Mouse (Mus musculus) cerebellum, adult (tissue): Measurements from ENCODE around the gene Myo7a.

ENCODE experiments used
- ATAC-seq: cut with Nextera tagmentation; 2 replicates; pipeline ENCODE4 v1.9.2; 2017; ENCODE audit warnings: mild to moderate bottlenecking, moderate library complexity, mixed read lengths; ENCODE audit not compliant: insufficient number of reproducible peaks, low FRiP score, low TSS enrichment

Myo7a gene

DNA sequence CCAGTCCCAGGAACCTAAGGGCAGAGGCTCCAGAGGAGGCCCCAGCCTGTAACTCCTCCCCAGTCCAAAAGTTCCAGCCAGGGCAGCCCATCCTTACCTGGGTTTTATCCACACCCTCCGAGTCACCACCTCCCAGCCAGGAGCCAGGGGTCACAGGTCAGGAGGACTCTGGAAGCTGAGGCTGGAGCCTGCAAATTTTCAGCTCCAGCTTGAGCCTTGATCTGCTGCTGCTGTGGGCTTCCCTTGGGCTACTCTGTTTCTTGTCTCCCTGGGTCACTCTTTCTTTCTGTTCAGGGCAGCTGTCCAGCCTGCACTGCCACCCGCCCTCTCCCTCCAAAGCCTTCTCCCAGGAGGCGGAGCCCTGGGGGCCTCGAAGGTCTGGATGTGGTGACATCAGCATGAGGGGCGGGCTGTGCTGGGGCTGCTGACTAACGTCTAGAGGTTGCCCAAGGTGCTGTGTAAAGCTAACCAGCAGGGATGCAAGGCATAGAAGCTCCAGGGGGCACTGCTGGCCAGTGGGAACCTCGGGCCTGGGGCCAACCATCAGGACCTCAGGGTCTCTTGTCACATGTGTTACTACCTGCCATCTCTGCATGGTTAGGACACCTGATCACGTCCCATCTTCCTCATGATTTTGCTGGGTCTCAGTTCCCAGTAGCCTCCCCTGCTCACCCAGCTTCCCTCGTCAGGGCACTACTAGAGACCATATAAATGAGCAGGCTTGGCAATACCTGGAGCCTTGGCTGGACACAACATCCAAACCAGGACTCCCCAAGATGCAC lies at the start of gene Myo7a:
Myo7a (minus strand) TSS at position 346 of the 782 bp plus-strand sequence.
- ATAC-seq, result no peak

- no peak for ATAC-seq
These were observed 45.7 kb upstream of the Myo7a start for GRCm38 (mm10) chr7:98164999-98165528.

DNA sequence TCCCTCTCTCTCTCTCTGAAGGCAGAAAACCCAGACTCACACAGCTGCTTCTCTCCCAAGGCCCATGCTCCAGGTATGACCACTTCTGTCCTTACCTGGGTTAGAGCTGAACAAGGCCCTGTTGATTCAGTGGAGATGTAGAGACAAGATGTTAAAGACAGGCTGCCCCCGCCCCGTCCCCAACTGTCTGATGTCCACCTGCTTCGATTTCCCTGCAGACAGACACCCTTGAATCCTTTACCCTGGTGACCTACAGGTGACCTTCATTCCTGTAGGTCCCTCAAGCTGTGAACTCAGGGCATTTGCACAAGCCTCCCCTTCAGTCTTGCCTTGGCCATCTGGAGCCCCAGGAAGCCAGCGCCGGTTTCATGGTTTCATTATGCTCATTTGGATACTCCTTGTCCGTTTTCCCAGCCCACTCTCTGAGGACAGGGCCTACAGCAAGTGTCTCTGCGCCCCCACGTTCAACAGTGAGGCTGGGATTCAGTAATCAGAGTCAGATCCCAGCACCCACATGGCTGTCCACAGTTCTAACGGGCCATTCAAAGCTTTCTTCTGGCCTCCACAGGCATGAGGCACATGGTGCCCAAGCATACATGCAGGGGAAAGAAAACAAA lies 45.2 kb upstream of the Myo7a start:
- ATAC-seq, result no peak

GRCm38 (mm10) chr7:98163700-98164099 lies 44.4 kb upstream of the Myo7a start:
- no peak for ATAC-seq

- no peak for ATAC-seq
These were observed 42.9 kb upstream of the Myo7a start for GRCm38 (mm10) chr7:98162239-98162638.

DNA sequence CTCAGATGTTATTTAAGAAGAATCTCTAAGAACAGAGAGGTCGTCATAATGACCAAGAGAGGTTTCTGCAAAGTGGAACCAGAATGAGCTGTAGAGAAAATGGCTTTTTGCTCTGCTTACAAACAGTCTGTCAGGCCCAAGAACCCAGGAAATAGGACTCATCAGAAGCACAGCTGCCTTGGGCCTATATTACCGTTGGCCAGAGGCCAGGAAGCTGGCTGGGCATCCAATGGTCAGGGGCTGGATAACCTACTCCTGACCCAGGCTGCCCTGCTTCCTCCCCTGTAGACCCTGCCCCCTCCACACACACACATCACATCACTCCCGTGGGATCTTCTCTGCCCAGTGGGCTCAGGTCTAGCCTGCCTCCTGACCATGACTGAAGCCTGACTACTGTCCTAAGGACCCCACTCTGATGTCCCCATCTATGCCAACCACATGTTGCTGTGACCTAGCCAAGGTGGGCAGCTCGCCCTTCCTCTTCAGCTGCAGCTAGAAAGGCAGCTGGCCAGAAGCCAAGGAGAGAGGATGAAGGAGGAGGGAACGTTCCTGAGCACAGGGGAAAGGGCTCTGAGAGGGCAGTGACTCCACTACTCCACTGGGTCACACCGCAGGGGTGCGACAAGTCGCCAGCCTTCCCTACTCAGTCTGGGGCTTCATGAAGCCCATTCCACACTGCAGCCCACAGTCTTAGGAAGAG lies 40.9 kb upstream of the Myo7a start:
- no peak for ATAC-seq

GRCm38 (mm10) chr7:98158481-98158880 lies 39.2 kb upstream of the Myo7a start:
- no peak for ATAC-seq

DNA sequence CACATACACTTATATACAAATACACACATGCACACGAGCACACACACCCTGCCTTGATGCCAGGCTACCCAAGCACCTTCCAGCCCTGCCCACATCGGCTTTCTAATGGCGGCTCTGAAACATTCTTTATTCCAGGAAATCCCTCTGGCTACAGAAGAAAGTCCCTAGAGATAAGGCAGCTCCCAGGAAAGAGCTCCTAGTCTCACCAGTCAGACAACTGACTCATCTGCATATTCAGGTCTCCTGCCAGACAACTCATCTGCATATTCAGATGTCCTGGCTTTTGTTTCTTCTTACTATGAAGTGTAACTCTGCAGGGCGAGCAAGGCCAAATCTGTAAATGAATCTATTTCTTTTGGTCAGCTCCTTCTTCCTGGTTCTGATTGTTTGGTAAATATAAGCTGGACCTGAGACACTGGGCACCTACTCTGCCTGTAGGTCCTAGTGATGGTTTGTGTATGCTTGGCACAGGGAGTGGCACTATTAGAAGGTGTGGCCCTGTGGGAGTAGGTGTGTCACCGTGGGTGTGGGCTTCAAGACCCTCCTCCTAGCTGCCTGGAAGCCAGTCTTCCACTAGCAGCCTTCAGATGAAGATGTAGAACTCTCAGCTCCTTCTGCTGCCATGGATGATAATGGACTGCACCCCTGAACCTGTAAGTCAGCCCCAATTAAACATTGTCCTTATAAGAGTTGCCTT lies 38.5 kb upstream of the Myo7a start:
- ATAC-seq, result no peak

DNA sequence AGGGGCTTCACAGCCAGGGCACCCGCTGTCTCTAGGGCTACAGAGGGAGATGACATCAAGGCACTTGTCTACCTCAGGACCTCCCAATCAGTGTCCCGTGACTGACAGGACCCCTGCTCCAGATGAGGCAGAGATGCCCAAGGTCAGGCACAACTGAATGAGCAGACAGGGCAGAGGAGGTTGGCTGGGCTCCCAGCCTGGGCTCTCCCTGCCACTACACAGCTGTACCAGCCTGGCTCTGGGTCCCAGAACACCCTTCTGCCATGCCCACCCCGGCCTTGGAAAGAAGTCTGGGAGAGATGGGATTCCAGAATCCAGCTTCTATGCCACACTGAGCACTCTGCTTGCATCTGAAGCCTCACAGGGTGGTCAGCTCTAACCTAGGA lies 36.9 kb upstream of the Myo7a start:
- no peak for ATAC-seq

GRCm38 (mm10) chr7:98155546-98156279 lies 36.4 kb upstream of the Myo7a start:
- no peak for ATAC-seq

- ATAC-seq, result no peak
These were observed 34.6 kb upstream of the Myo7a start for GRCm38 (mm10) chr7:98153892-98154291.

- no peak for ATAC-seq
These were observed 34.0 kb upstream of the Myo7a start for GRCm38 (mm10) chr7:98153345-98153744.

GRCm38 (mm10) chr7:98152400-98152799 lies 33.1 kb upstream of the Myo7a start:
- no peak for ATAC-seq

DNA sequence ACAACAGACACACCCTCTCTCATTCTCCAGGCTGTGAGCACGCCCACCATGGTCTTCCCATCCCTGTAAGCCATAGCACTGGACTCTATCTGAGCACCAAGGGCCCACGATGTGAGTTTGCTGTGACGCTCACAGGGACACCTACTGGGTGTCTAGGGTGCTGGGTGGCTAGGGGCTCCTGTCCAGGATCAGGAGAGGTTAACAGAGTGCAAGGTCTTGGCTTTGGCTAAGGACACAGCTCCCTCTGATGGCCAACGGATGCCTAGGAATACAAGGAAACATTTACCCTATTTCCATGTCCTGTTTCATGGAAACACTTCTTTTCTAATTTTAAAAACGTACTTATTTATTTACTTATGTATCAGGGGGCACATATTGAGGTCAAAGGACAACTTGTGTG lies 31.2 kb upstream of the Myo7a start:
- ATAC-seq, result no peak

GRCm38 (mm10) chr7:98149802-98150201 lies 30.5 kb upstream of the Myo7a start:
- ATAC-seq, result no peak

DNA sequence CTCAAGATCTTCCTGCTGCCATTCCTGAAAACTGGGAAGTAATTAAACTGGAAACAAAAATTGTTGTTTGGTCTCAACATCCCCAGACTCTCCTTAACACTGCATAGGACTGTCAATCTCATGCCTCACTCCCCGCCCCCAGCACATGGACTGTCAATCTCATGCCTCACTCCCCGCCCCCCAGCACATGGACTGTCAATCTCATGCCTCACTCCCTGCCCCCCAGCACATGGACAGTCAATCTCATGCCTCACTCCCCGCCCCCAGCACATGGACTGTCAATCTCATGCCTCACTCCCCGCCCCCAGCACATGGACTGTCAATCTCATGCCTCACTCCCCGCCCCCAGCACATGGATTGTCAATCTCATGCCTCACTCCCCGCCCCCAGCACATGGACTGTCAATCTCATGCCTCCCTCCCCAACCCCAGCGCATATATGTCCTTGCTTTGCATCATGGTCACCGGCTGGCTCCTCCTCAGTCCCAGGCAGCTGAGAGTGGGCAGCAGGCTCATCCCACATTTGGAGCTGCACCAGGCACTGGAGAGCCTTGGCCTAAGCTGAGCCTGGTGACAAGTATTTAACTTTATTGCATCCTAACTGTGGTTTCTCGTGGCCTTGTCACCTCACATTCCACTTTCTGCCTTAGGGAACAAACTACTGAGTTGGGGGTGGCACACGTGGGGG lies 29.5 kb upstream of the Myo7a start:
- no peak for ATAC-seq

DNA sequence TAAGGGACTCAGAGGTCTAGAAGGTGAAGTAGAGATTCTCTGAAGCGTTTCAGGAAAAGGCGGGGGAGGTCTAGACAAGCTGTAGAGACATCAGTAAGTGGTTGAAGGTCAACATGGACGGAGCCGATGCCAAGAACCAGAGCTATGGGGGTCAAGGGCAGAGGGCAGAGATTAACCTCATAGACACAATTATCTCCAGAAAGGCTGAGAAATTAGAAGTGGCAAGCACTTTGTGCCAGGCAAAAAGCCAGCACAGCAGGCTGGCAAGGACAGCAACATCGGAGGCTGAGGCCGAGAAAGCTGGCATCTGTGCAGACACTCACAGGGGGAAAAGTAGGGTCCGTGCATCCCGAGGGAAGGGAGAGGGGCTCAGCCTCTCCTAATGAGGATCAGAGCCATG lies 28.4 kb upstream of the Myo7a start:
- ATAC-seq, result no peak

DNA sequence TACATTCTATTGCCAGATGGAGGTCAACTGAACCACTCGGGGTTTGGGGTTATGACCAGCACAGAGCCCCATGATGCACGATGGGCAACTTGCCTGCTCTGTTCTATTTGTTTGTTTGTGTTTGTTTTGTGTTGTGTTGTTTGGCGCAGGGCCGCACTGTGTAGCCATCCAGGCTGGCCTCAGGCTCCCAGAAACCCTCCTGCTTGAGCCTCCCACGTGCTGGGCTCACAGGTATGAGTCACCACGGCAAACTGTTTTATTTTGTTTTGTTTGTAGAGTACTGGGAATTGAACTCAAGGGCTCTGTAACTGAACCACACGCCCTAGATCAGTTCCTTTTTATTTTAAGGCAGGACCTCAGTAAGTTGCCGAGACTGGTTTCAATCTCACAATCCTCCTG lies 27.1 kb upstream of the Myo7a start:
- ATAC-seq, result no peak

DNA sequence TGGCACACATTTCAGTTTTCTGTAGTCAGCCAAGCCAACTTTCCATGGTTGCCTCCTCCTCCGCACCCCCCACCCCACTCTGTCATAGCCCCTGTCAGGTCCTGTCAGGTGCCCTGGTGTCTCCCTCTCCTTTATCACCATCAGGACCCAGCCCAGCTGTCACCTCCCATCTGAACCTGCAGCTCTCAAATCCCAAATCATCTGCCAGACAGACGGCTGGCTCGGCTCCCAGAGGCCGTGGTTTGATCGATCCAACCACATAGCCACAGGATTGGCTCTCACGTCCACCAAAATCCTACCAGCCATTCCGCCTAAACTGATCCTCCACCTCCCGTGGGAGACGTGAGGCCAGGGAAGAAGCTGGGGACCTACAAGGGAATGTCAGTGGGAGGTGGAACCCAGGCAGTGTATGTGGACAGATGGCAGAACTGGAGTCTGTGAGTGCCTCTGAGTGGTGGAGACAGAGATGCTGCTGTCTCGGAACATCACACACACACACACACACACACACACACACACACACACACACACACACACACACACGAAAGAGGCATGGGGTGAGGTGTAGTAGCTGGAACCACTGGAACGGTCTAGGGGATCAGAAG lies 26.6 kb upstream of the Myo7a start:
- ATAC-seq, result no peak
